In the genomic region with DNA sequence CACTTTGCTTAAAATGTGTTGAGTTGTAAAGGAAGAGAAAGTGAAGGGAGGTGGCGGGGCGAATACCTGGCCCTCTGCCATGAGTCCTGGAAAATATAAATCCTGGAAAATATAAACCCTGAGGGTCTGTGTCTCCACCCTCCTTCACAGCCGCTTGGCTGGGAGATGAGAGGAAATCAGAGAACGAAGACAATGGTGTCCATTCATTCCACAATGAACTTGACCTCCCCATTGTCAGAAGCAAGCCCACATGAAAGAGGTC, we compare ENCODE assay signal across 18 mouse cellular contexts.
A peak's percentile ranks its signal among the peaks of the same experiment; 100 is the strongest.
DNase-seq lines count a peak whose midpoint lies in the region; ATAC-seq and TF ChIP-seq lines count a peak whose summit lies in the region.
"Had no signal": no experiment of that assay in that cellular context is flagged by ENCODE, and none has a peak within 500 bp of the region (broad histone marks: within the 10 kb centered on the region; RNA-seq: fewer than 3 reads in every experiment).

No protein-coding gene starts in this region.

- DNase-seq in forebrain, postnatal 0 days, result no peak
- peak; percentile 8 for DNase-seq in kidney, postnatal 14 days
- no peak for DNase-seq in kidney, adult 11 months
- no peak for DNase-seq in midbrain, embryonic 14.5 days
- no peak for DNase-seq in midbrain, embryonic 10.5 days (ENCODE audit: low spot score)
- no peak for DNase-seq in embryo, embryonic 10.5 days (ENCODE audit: low spot score)
- DNase-seq: adrenal gland, postnatal 14 days; cerebellum, adult 11 months; cerebellum, postnatal 10 days; kidney, adult 2 months; lung, adult 18-20 months; thymus, postnatal 25 days had no signal

- H3K27me3 ChIP-seq in forebrain, embryonic 15.5 days, result no peaks in the 10 kb centered on the region
- H3K27me3 ChIP-seq in forebrain, postnatal 0 days (ENCODE audit: insufficient read depth, low read length), result no peaks in the 10 kb centered on the region
- no peaks in the 10 kb centered on the region for H3K27me3 ChIP-seq in midbrain, embryonic 14.5 days (ENCODE audit: control insufficient read depth, insufficient read depth, low read length)
- H3K27me3 ChIP-seq in midbrain, embryonic 10.5 days (ENCODE audit: low read depth, poor library complexity, severe bottlenecking), result no peaks in the 10 kb centered on the region
- H3K27me3 ChIP-seq: embryonic facial prominence, embryonic 15.5 days; neural tube, embryonic 12.5 days had no signal

- TF ChIP-seq CTCF in forebrain, postnatal 0 days (IDR thresholded peaks at IDR 0.05; ENCODE audit: low read depth), result no peak

- peak overlapping the region; percentile 69; the same call in 1 of the 2 replicates for H3K27ac ChIP-seq in forebrain, embryonic 15.5 days (replicated peaks)
- no peak overlapping the region for H3K27ac ChIP-seq in forebrain, postnatal 0 days (ENCODE audit: low read depth, low read length)
- H3K27ac ChIP-seq in midbrain, embryonic 14.5 days (replicated peaks; ENCODE audit: low read depth, low read length), result peak overlapping the region; percentile 63
- H3K27ac ChIP-seq in midbrain, embryonic 10.5 days (replicated peaks), result no peak overlapping the region
- H3K27ac ChIP-seq: embryonic facial prominence, embryonic 15.5 days; heart, embryonic 10.5 days; neural tube, embryonic 12.5 days had no signal

- no peaks in the 10 kb centered on the region for H3K36me3 ChIP-seq in forebrain, embryonic 15.5 days
- H3K36me3 ChIP-seq in forebrain, postnatal 0 days (ENCODE audit: insufficient read depth), result no peaks in the 10 kb centered on the region
- no peaks in the 10 kb centered on the region for H3K36me3 ChIP-seq in midbrain, embryonic 14.5 days (ENCODE audit: control insufficient read depth, insufficient read depth, low read length)
- H3K36me3 ChIP-seq in midbrain, embryonic 10.5 days, result no peaks in the 10 kb centered on the region
- H3K36me3 ChIP-seq: embryonic facial prominence, embryonic 15.5 days; heart, embryonic 10.5 days; neural tube, embryonic 12.5 days had no signal

- H3K4me1 ChIP-seq in forebrain, embryonic 15.5 days, result peaks cover 15% of the 10 kb centered on the region
- H3K4me1 ChIP-seq in forebrain, postnatal 0 days (ENCODE audit: insufficient read depth), result peaks cover 10% of the 10 kb centered on the region
- H3K4me1 ChIP-seq in midbrain, embryonic 14.5 days (ENCODE audit: control insufficient read depth, insufficient read depth, low read length), result peaks cover 11% of the 10 kb centered on the region; the same call in 1 of the 2 replicates
- H3K4me1 ChIP-seq in midbrain, embryonic 10.5 days, result peaks cover 11% of the 10 kb centered on the region; the same call in 1 of the 2 replicates
- H3K4me1 ChIP-seq: heart, embryonic 10.5 days had no signal

- WGBS in forebrain, embryonic 15.5 days, result 55% methylated on average over 4 of the region's 4 CpGs
- 60% methylated on average over 4 of the region's 4 CpGs for WGBS in forebrain, postnatal 0 days
- WGBS in midbrain, embryonic 14.5 days, result 73% methylated on average over 4 of the region's 4 CpGs
- 89% methylated on average over 4 of the region's 4 CpGs for WGBS in midbrain, embryonic 10.5 days

- no peaks in the 10 kb centered on the region for H3K9me3 ChIP-seq in forebrain, embryonic 15.5 days
- H3K9me3 ChIP-seq in forebrain, postnatal 0 days (ENCODE audit: low read length), result no peaks in the 10 kb centered on the region
- H3K9me3 ChIP-seq in midbrain, embryonic 14.5 days (ENCODE audit: control insufficient read depth, low read length), result no peaks in the 10 kb centered on the region
- no peaks in the 10 kb centered on the region for H3K9me3 ChIP-seq in midbrain, embryonic 10.5 days (replicated peaks)
- H3K9me3 ChIP-seq: embryonic facial prominence, embryonic 15.5 days; heart, embryonic 10.5 days; neural tube, embryonic 12.5 days had no signal

- no peak overlapping the region for H3K9ac ChIP-seq in forebrain, embryonic 15.5 days (replicated peaks)
- H3K9ac ChIP-seq in forebrain, postnatal 0 days, result no peak overlapping the region
- H3K9ac ChIP-seq in midbrain, embryonic 14.5 days (replicated peaks; ENCODE audit: low read length), result no peak overlapping the region
- H3K9ac ChIP-seq: embryonic facial prominence, embryonic 15.5 days; neural tube, embryonic 12.5 days had no signal

- ATAC-seq in forebrain, embryonic 15.5 days (replicated peaks), result no peak
- no peak for ATAC-seq in forebrain, postnatal 0 days
- no peak for ATAC-seq in midbrain, embryonic 14.5 days (ENCODE audit: low FRiP score, low TSS enrichment)
- ATAC-seq: CD4-positive, CD25-positive, alpha-beta regulatory T cell, adult 4 months had no signal

- H3K4me2 ChIP-seq in forebrain, embryonic 15.5 days (replicated peaks), result no peak overlapping the region
- no peak overlapping the region for H3K4me2 ChIP-seq in forebrain, postnatal 0 days (ENCODE audit: low read depth)
- no peak overlapping the region for H3K4me2 ChIP-seq in midbrain, embryonic 14.5 days (ENCODE audit: low read length)
- H3K4me2 ChIP-seq: embryonic facial prominence, embryonic 15.5 days; liver, embryonic 11.5 days; neural tube, embryonic 12.5 days had no signal

- no peak overlapping the region for H3K4me3 ChIP-seq in forebrain, embryonic 15.5 days
- no peak overlapping the region for H3K4me3 ChIP-seq in forebrain, postnatal 0 days (ENCODE audit: low read depth, low read length)
- H3K4me3 ChIP-seq in midbrain, embryonic 14.5 days (replicated peaks; ENCODE audit: low read depth, low read length), result no peak overlapping the region
- no peak overlapping the region for H3K4me3 ChIP-seq in midbrain, embryonic 10.5 days
- H3K4me3 ChIP-seq: embryonic facial prominence, embryonic 15.5 days; heart, embryonic 10.5 days; neural tube, embryonic 12.5 days had no signal

Comparison
In these comparisons a context has a peak if more than half of its experiments do, and no peak if none do; other contexts are left out.
1. H3K27ac ChIP-seq: peak in forebrain, embryonic 15.5 days (single experiment) and midbrain, embryonic 14.5 days (single experiment); none in forebrain, postnatal 0 days (single experiment) and midbrain, embryonic 10.5 days (single experiment).